Mouse (Mus musculus) adrenal gland, postnatal 36 days (tissue): ENCODE measurements around the gene Gm1527. TPM values are rescaled to one million over a fixed set of nuclear protein-coding genes. Genes with fewer than 3 reads are reported as not detected.
"Not testable (repeated sequence)": the region's sequence is repeated elsewhere in the genome, so short reads cannot be mapped to it uniquely, and the experiment has no call there.

Experiments
- DNase-seq, 2 experiments: peaks; one replicate each; pipeline ENCODE4 v3.0.0; 2021; ENCODE audit warnings: mixed read lengths in 1 of 2
- long read RNA-seq, 2 experiments: library from polyadenylated mRNA; stranded (forward); transcript quantifications; one replicate each; pipeline ENCODE4 v2.0.0; 2021; ENCODE audit warnings: borderline sequencing depth in 2 of 2
- total RNA-seq, 2 experiments: library from RNA; stranded (reverse); gene quantifications; 2 replicates each; pipeline ENCODE4 v1.2.3; 2021

Gm1527 gene
- under 1 TPM in 1 of 2 experiments, not detected in 1; 0.13 TPM for total RNA-seq
- long read RNA-seq, experiment 1 = 0 reads
- long read RNA-seq, experiment 2 = 0 reads

- DNase-seq = no peak
Measured at GRCm38 (mm10) chr3:28892317-28892716, at the start of gene Gm1527. Gene Gm1527 (plus strand): TSS chr3:28892617.

GRCm38 (mm10) chr3:28843231-28843630, 49.2 kb upstream of the Gm1527 start:
- no peak for DNase-seq

- DNase-seq = no peak
Measured at GRCm38 (mm10) chr3:28847115-28847514, 45.3 kb upstream of the Gm1527 start.

GRCm38 (mm10) chr3:28852174-28852573, 40.2 kb upstream of the Gm1527 start:
- DNase-seq = not testable (repeated sequence)

- DNase-seq = not testable (repeated sequence)
Measured at GRCm38 (mm10) chr3:28859630-28860392, 32.6 kb upstream of the Gm1527 start.

GRCm38 (mm10) chr3:28896966-28897365, 4.5 kb downstream of the Gm1527 start:
- DNase-seq = not testable (repeated sequence)

- DNase-seq = peak; percentile 19 to 54
Measured at GRCm38 (mm10) chr3:28965931-28966330, 73.5 kb downstream of the Gm1527 start.

- peak; percentile 25 to 44 for DNase-seq
Measured at GRCm38 (mm10) chr3:28968851-28969250, 76.4 kb downstream of the Gm1527 start.

Other genes with a start within 250 kb of the Gm1527 start
- gene Slc2a2, start 194.7 kb upstream of the Gm1527 start, total RNA-seq = not detected
- gene Eif5a2, start 111.3 kb upstream of the Gm1527 start, total RNA-seq = 1 to 10 TPM; 1.3 to 1.9 TPM
- 100 to 1,000 TPM; 229 to 232 TPM for gene Rpl22l1, start 87.2 kb upstream of the Gm1527 start, total RNA-seq
- gene Egfem1, start 189.4 kb downstream of the Gm1527 start, total RNA-seq = under 1 TPM in 1 of 2 experiments, not detected in 1; 0.36 TPM